Mouse (Mus musculus) adipose tissue, adult 10 weeks (tissue): Measurements from ENCODE around the gene Qser1. TPM values are rescaled to one million over a fixed set of nuclear protein-coding genes. Genes with fewer than 3 reads are reported as not detected.

Source experiments
- polyA plus RNA-seq: library from polyadenylated mRNA; stranded (reverse); fragments of 350-450 nt; fragmentation: Illumina TruSeq; extraction: RNeasy Lipid Tissue Mini Kit (QIAGEN cat#74804); gene quantifications from one replicate; pipeline ENCODE4 v1.2.3, GENCODE M21; 2014; ENCODE audit warnings: low read depth, low replicate concordance

The Qser1 gene
- 7.4 TPM for polyA plus RNA-seq

DNA sequence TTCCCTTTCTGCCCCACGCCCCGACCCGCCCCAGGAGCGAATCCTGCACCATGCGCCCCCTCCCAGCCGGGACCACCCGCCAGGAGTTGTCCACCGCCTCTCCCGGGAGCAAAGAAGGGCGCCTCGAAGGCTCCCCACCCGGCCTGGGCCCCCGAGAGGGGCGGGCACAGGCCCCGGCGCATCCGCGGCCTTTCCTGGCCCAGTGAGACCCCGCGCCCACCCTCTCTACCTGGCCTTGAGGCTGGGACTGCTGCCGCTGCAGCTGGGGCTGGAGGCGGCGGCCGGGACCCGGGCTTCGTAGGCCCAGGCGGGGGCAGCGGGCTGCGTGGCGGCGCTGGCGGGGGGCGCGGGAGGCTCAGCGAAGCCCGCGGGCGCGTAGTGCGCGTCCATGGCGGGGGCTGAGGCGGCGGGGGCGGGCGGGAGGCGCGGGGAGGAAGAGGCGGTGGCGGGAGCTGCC, at the start of gene Qser1:
Qser1 (minus strand) TSS at position 390 of the 457 bp plus-strand sequence.

GRCm38 (mm10) chr2:104849276-104849990, 32.9 kb upstream of the Qser1 start, which contains the start of gene Prrg4:
Prrg4 (minus strand) TSS chr2:104849876.

GRCm38 (mm10) chr2:104742741-104743064, 73.9 kb downstream of the Qser1 start, which contains the start of gene Depdc7:
Depdc7 (minus strand) TSS chr2:104742878.

GRCm38 (mm10) chr2:104716279-104716678, 100.3 kb downstream of the Qser1 start, which contains the start of gene Pin1rt1:
Pin1rt1 (minus strand) TSS chr2:104716379.

GRCm38 (mm10) chr2:104711585-104712485, 104.7 kb downstream of the Qser1 start, which contains the start of gene Tcp11l1:
Tcp11l1 (minus strand) TSS chr2:104712169.

Other genes with a start within 250 kb of the Qser1 start
- 34.0 TPM for gene Cstf3, start 226.2 kb downstream of the Qser1 start, polyA plus RNA-seq
- 10.3 TPM for gene Tcp11l1, start 104.6 kb downstream of the Qser1 start, polyA plus RNA-seq
- 0.72 TPM for gene Pin1rt1, start 100.4 kb downstream of the Qser1 start, polyA plus RNA-seq
- gene Depdc7, start 73.9 kb downstream of the Qser1 start, polyA plus RNA-seq, result 42.5 TPM
- gene Prrg4, start 33.1 kb upstream of the Qser1 start, polyA plus RNA-seq, result 1.4 TPM
- 20.2 TPM for gene Ccdc73, start 51.0 kb upstream of the Qser1 start, polyA plus RNA-seq
- 141 TPM for gene Eif3m, start 200.3 kb upstream of the Qser1 start, polyA plus RNA-seq